Mouse (Mus musculus) forebrain, embryonic 15.5 days (tissue): ENCODE data around the gene Bfsp1. TPM values are rescaled to one million over a fixed set of nuclear protein-coding genes. Genes with fewer than 3 reads are reported as not detected.

Experiments
- ATAC-seq: fragments of 200-750 bp; cut with Nextera tagmentation; replicated peaks from 2 replicates; pipeline ENCODE4 v1.8.0; 2017; ENCODE audit warnings: mild to moderate bottlenecking, moderate TSS enrichment, moderate library complexity
- H3K27ac ChIP-seq: fragments of 300-500 bp; sonication (generic); replicated peaks from 2 replicates; pipeline ENCODE4 v1.5.1; 2015; ENCODE audit warnings: mild to moderate bottlenecking, inconsistent platforms
- H3K27me3 ChIP-seq: fragments of 300-500 bp; sonication (generic); 2 replicates; pipeline ENCODE4 v1.6.1; 2015; ENCODE audit warnings: inconsistent platforms
- H3K36me3 ChIP-seq: fragments of 300-500 bp; sonication (generic); 2 replicates; pipeline ENCODE4 v1.6.1; 2015; ENCODE audit warnings: mild to moderate bottlenecking, inconsistent platforms
- H3K4me1 ChIP-seq: fragments of 300-500 bp; sonication (generic); 2 replicates; pipeline ENCODE4 v1.6.1; 2015; ENCODE audit warnings: inconsistent platforms
- H3K4me2 ChIP-seq: fragments of 300-500 bp; sonication (generic); replicated peaks from 2 replicates; pipeline ENCODE4 v1.6.1; 2015; ENCODE audit warnings: mild to moderate bottlenecking, inconsistent platforms
- H3K4me3 ChIP-seq: fragments of 300-500 bp; sonication (generic); 2 replicates; pipeline ENCODE4 v1.5.1; 2015; ENCODE audit warnings: mild to moderate bottlenecking, inconsistent platforms
- H3K9ac ChIP-seq: fragments of 300-500 bp; sonication (generic); replicated peaks from 2 replicates; pipeline ENCODE4 v1.6.1; 2015; ENCODE audit warnings: mild to moderate bottlenecking, inconsistent platforms
- H3K9me3 ChIP-seq: fragments of 300-500 bp; sonication (generic); 2 replicates; pipeline ENCODE4 v1.6.1; 2016; ENCODE audit warnings: inconsistent platforms
- WGBS: fragments of 180-500 bp; shearing (Covaris S2); methylation state at CpG from one replicate; pipeline ENCODE4 v1.1.7; 2015; ENCODE audit warnings: mixed read lengths; 5-methylcytosine and 5-hydroxymethylcytosine counted together
- polyA plus RNA-seq: library from polyadenylated mRNA; unstranded; fragments of >200 nt; fragmentation: Nextera tagmentation; extraction: Ambion mirVana; gene quantifications from 2 replicates; pipeline ENCODE4 v1.2.1, GENCODE M21; 2015

Gene Bfsp1
- polyA plus RNA-seq, 1 experiment from 2014 or later: 0.99 TPM

- WGBS: 92% methylated on average over 11 of the region's 11 CpGs
Measured at GRCm38 (mm10) chr2:143813461-143813860, 49.5 kb downstream of the Bfsp1 start.

GRCm38 (mm10) chr2:143812262-143812661 is 50.7 kb downstream of the Bfsp1 start:
- Histone ChIP-seq H3K9me3 (no peaks in the 10 kb centered on the region), H3K27me3 (no peaks in the 10 kb centered on the region), H3K4me3 (no peak overlapping the region), H3K27ac (no peak overlapping the region), H3K4me1 (no peaks in the 10 kb centered on the region), H3K9ac (no peak overlapping the region), H3K4me2 (no peak overlapping the region), H3K36me3 (no peaks in the 10 kb centered on the region)
- no peak for ATAC-seq
- WGBS: 74% methylated on average over 4 of the region's 4 CpGs

More at GRCm38 (mm10) chr2:143813461-143813860, 49.5 kb downstream of the Bfsp1 start:
- Histone ChIP-seq H3K27me3 (no peaks in the 10 kb centered on the region), H3K4me3 (no peak overlapping the region), H3K36me3 (no peaks in the 10 kb centered on the region), H3K9ac (no peak overlapping the region), H3K4me2 (no peak overlapping the region), H3K27ac (no peak overlapping the region), H3K4me1 (no peaks in the 10 kb centered on the region), H3K9me3 (no peaks in the 10 kb centered on the region)
- no peak for ATAC-seq

DNA sequence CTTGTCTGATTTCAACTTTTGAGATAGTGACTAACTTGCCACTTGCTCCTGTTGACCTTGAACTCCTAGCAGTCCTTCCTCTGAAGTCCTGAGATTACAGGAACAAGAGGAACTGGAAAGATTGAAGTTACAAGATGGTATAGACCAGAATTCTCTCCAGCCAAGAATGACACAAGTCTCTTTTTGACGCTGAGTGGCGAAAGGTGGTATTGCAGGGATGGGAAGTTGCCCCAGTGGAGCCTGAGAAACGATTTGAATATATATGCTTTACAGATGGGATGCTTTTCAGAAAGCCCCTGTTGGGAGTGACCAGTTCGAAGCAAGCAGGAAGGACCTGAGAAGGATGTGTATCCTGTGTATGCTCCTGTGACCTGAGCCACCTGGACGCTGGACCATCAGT is 54.2 kb downstream of the Bfsp1 start:
- ATAC-seq: no peak
- no peak overlapping the region for H3K4me3 ChIP-seq
- no peak overlapping the region for H3K27ac ChIP-seq
- WGBS: 73% methylated on average over 5 of the region's 5 CpGs
- H3K27me3 ChIP-seq: no peaks in the 10 kb centered on the region
- no peaks in the 10 kb centered on the region for H3K36me3 ChIP-seq
- no peaks in the 10 kb centered on the region for H3K9me3 ChIP-seq
- no peaks in the 10 kb centered on the region for H3K4me1 ChIP-seq
- no peak overlapping the region for H3K4me2 ChIP-seq
- H3K9ac ChIP-seq: no peak overlapping the region

GRCm38 (mm10) chr2:143806924-143807664 is 55.9 kb downstream of the Bfsp1 start:
- H3K27me3 ChIP-seq: no peaks in the 10 kb centered on the region
- H3K4me1 ChIP-seq: no peaks in the 10 kb centered on the region
- no peak overlapping the region for H3K27ac ChIP-seq
- no peaks in the 10 kb centered on the region for H3K9me3 ChIP-seq
- H3K9ac ChIP-seq: no peak overlapping the region
- ATAC-seq: no peak
- no peak overlapping the region for H3K4me3 ChIP-seq
- no peaks in the 10 kb centered on the region for H3K36me3 ChIP-seq
- WGBS: 63% methylated on average over 9 of the region's 9 CpGs
- H3K4me2 ChIP-seq: no peak overlapping the region

- H3K36me3 ChIP-seq: no peaks in the 10 kb centered on the region
- H3K27ac ChIP-seq: no peak overlapping the region
- no peak overlapping the region for H3K4me2 ChIP-seq
- ATAC-seq: no peak
- H3K9ac ChIP-seq: no peak overlapping the region
- H3K4me3 ChIP-seq: no peak overlapping the region
- no peaks in the 10 kb centered on the region for H3K27me3 ChIP-seq
- no peaks in the 10 kb centered on the region for H3K9me3 ChIP-seq
- H3K4me1 ChIP-seq: no peaks in the 10 kb centered on the region
- WGBS: 60% methylated on average over 15 of the region's 15 CpGs
Measured at GRCm38 (mm10) chr2:143806140-143806923, 56.6 kb downstream of the Bfsp1 start.

DNA sequence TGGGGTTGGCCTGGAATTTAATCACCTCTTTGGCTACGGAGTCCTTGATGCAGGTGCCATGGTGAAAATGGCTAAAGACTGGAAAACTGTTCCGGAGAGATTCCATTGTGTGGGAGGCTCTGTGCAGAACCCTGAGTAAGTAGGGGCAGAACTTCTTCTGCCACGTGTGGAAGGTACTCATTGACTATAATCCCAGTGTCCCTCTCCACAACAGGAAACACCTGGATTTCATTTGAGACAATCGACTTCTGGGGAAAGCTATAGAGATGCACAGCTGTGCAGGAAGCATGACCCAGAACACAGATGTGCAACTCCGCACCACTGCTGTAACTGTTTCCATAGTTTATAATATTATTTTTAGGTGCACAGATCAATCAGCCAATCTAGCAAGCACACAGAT is 61.9 kb downstream of the Bfsp1 start:
- no peaks in the 10 kb centered on the region for H3K36me3 ChIP-seq
- no peaks in the 10 kb centered on the region for H3K9me3 ChIP-seq
- no peaks in the 10 kb centered on the region for H3K4me1 ChIP-seq
- H3K4me3 ChIP-seq: no peak overlapping the region
- 86% methylated on average over 5 of the region's 5 CpGs for WGBS
- H3K27ac ChIP-seq: no peak overlapping the region
- H3K4me2 ChIP-seq: no peak overlapping the region
- H3K27me3 ChIP-seq: no peaks in the 10 kb centered on the region
- ATAC-seq: no peak
- no peak overlapping the region for H3K9ac ChIP-seq

DNA sequence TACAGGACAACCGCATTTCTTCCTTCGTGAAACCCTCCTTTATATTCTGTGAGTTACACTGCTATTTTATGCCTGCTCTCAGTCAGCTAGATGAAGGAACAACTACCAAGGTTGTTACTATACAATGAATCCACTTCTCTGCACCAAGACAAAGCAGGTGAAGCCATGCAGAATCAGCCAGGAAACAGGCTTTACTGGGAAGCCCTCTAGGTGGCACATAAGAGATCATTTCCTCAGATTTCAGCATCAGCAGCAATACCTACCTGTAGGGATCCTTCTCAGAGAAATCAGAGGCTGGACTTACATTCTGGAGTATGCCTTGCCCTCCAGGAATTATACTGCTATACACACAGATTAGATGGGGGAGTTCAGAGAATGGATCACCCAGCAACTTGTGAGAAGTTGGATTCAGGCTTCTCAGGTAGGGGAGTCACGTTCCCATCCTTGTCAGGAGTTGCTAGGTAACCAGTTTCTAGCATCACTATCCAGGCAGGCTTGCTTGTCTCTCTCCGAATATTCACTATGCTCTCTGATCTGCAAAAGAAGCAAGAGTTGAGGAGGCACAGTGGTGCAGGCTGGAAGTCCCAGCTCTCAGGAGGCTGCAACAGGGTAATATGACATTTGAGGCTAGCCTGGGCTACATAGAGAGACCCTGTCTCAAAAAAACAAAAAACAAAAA is 66.5 kb downstream of the Bfsp1 start:
- H3K27ac ChIP-seq: no peak overlapping the region
- no peaks in the 10 kb centered on the region for H3K36me3 ChIP-seq
- no peaks in the 10 kb centered on the region for H3K4me1 ChIP-seq
- ATAC-seq: no peak
- H3K9ac ChIP-seq: no peak overlapping the region
- 74% methylated on average over 4 of the region's 4 CpGs for WGBS
- H3K4me3 ChIP-seq: no peak overlapping the region
- H3K9me3 ChIP-seq: no peaks in the 10 kb centered on the region
- H3K4me2 ChIP-seq: no peak overlapping the region
- H3K27me3 ChIP-seq: no peaks in the 10 kb centered on the region

DNA sequence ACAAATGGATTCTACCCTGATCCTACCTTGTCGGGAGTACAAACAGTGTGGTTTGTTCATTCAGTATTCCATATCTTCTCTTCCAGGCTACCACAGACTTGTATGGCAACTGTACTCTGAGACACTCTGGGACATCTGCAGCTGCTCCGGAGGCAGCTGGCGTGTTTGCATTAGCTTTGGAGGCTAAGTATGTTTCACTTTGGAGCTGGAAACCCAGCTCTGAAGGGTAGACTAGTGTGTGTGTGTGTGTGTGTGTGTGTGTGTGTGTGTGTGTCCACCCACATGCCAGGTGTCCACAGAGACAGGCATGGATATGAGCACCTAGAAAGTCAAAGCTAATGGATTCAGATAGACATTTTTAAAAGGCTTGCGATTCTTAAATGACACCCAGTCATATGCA is 67.1 kb downstream of the Bfsp1 start:
- Histone ChIP-seq H3K4me1 (no peaks in the 10 kb centered on the region), H3K36me3 (no peaks in the 10 kb centered on the region), H3K4me2 (no peak overlapping the region), H3K27me3 (no peaks in the 10 kb centered on the region), H3K9me3 (no peaks in the 10 kb centered on the region), H3K27ac (no peak overlapping the region), H3K4me3 (no peak overlapping the region), H3K9ac (no peak overlapping the region)
- 89% methylated on average over 4 of the region's 4 CpGs for WGBS
- ATAC-seq: no peak

DNA sequence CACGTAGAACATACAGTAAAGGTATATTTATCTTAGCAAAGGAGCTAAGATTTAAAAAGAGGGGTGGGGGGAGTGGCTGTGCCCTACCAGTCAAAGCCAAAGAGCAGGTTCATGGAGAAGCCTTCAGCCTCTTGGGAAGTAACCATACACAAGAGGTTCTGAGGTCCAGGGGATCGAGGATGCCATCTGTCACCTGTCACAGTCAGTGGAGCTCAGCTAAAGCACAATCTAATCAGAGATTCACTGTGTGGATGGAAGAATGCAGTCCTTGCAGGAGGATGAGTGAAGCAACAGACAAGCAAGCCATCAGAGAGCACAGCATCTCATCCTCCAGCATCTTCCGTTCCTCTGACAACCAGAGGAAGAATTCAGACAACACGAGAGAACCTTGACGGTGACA is 73.1 kb downstream of the Bfsp1 start:
- ATAC-seq: no peak
- WGBS: 85% methylated on average over 5 of the region's 5 CpGs
- H3K27ac ChIP-seq: no peak overlapping the region
- H3K27me3 ChIP-seq: no peaks in the 10 kb centered on the region
- no peak overlapping the region for H3K4me2 ChIP-seq
- H3K36me3 ChIP-seq: no peaks in the 10 kb centered on the region
- no peaks in the 10 kb centered on the region for H3K4me1 ChIP-seq
- H3K9me3 ChIP-seq: no peaks in the 10 kb centered on the region
- no peak overlapping the region for H3K9ac ChIP-seq
- H3K4me3 ChIP-seq: no peak overlapping the region

GRCm38 (mm10) chr2:143780310-143780709 is 82.7 kb downstream of the Bfsp1 start:
- Histone ChIP-seq H3K9me3 (no peaks in the 10 kb centered on the region), H3K4me1 (no peaks in the 10 kb centered on the region), H3K4me2 (no peak overlapping the region), H3K36me3 (no peaks in the 10 kb centered on the region), H3K27ac (no peak overlapping the region), H3K9ac (no peak overlapping the region), H3K27me3 (no peaks in the 10 kb centered on the region), H3K4me3 (no peak overlapping the region)
- 90% methylated on average over 2 of the region's 2 CpGs for WGBS
- no peak for ATAC-seq
